Mouse (Mus musculus) splenic B cell, adult 2 months (primary cell): Measurements from ENCODE around the gene Zfp598.

Source experiments
- DNase-seq: peaks from one replicate; pipeline ENCODE4 v3.0.0-alpha.2; 2011; ENCODE audit warnings: low read depth, low spot score
- H3K27me3 ChIP-seq: 2 replicates; pipeline ENCODE4 v1.6.1; 2012; ENCODE audit warnings: mild to moderate bottlenecking, low read length, moderate library complexity, mixed read lengths; ENCODE audit not compliant: control insufficient read depth, poor library complexity, insufficient read depth, severe bottlenecking
- H3K36me3 ChIP-seq: 2 replicates; pipeline ENCODE4 v1.6.1; 2012; ENCODE audit warnings: mild to moderate bottlenecking, low read length, moderate library complexity, mixed read lengths; ENCODE audit not compliant: control insufficient read depth, poor library complexity, insufficient read depth, severe bottlenecking

Gene Zfp598

DNA sequence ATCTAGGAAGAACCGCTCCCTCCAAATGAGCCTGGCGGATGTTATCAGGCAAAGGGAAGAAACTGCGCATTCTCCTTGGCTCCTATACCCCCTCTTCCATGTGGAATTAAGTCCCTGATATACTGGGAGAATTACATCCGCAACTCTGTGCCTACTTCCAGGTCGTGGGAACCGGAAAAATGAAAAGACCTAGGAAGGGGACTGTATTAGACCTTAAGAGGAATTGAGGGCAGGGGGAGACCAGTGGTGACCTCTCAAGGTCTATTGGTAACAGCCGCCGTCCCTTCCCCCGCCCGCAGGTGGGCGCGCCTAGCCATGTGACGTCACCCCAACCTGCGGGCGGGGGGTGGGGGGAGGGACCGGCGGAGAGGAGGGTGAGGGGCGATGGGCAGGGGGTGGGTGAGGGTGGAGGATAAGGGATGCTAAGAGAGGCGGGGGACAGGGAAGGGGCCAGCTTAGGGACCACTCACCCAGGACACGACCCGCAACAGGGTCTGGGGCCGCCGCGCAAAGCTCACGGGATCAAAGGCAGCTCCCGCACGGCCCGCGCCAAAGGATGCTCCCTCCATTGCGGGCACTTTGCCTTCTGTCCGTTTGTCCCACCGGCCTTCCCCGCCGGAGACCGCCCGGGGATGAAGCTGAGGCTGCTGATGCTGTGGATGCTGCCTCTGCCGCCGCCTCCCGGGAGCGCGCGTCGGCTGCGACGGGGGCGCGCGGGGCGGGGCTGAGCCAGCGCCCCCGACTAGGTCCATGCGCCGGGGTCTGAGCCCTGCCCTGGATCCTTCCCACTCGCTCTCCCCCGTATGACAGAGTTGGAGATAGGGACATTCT, 20.0 kb downstream of the Zfp598 start, which contains the start of gene Syngr3:
TSS of gene Syngr3 (minus strand) at position 705 of the 831 bp plus-strand sequence.
- no peaks in the 10 kb centered on the region; the same call in 1 of the 2 replicates for H3K27me3 ChIP-seq
- H3K36me3 ChIP-seq = no peaks in the 10 kb centered on the region; the same call in 1 of the 2 replicates
- DNase-seq = no peak

DNA sequence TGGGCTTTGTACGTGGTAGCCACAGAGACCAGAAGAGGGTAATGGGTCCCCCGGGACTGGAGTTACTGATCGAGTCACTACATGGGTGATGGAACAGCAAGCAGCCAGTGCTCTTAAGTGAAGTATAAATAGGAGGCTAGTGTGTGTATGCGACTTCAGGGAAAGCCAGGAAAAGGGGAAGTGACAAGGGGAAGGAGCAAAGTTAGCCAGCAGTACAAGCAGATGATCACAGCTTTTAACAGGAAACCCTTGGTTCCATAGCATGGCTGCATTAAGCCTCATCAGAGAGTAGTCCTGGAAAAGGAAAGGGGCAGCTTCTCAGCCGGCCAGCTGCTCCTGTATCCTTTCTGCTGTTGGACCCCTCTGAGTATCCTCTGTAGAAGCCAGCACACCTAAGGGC, 22.9 kb downstream of the Zfp598 start:
- H3K36me3 ChIP-seq = no peaks in the 10 kb centered on the region; the same call in 1 of the 2 replicates
- no peak for DNase-seq
- no peaks in the 10 kb centered on the region; the same call in 1 of the 2 replicates for H3K27me3 ChIP-seq

DNA sequence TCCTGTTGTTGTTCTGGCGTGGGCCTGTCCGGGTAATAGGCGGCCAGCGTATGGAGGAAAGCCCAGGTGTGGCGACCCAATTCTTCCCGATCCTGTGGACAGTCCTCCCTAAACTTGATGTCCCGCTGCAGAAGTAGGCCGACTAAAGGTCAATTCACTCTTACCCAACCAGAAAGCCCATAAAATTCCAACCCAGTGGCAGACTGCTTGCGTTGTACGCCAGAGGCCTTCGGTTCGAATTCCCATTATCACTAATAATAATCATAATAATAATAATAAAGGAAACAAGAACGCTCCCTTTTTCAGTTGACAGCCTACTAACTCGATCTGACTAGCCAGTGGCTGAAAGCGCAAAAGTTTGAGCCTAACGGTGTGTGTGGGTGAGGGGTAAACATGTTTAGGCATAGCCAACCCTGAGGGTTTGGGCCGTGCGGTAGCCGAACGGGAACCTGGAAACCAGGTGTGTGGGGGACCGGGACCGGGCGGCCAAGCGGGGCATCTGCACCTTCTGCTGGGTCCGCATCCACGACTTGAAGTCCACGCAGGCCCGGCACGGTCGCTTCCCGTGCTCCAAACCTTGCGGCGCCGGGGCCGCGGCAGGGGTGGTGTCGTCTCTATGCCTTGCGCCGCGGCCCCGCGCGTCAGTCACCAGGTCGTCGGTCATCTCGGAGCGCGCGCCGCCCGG, 26.0 kb downstream of the Zfp598 start:
- Histone ChIP-seq H3K27me3 (no peaks in the 10 kb centered on the region), H3K36me3 (no peaks in the 10 kb centered on the region)
- DNase-seq = no peak

DNA sequence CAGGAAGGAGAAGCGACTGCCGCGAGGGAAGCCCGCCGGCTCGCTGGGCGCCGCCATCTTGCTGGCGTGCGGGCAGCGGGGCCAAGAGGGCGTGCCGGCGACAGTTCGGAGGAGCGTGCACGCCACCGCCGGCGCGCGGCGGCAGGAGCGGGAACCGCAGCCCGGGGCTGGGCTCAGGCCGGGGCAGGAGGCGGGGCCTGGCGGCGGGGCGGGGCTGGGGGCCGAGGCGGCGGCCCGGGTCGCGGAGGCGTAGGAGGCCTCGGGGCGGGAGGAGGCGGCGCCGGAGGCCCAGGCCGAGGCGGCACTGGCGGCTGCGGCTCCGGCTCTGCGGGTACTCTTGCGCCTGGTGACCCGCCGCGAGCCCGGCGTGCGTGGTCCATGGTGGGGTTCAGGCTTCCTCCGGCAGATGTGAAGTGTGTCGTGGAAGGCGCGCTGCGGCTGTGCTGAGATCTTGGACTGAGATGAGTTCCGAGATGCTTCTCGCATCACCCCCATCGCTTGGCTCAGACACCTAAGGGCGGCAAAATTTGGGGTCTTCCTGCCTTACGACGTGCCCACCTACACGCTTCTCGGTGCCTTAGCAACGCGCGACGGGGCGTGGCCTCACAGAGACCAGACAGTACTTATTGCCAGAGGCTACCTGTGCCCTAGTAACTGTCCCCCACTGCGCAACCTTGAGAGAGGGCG, 26.7 kb downstream of the Zfp598 start, which contains the start of the genes Gfer and Noxo1:
TSS of gene Gfer (minus strand) at position 146 of the 687 bp plus-strand sequence.
TSS of gene Noxo1 (plus strand) at position 224 of the 687 bp plus-strand sequence.
- peak; percentile 87 for DNase-seq
- Histone ChIP-seq H3K36me3 (no peaks in the 10 kb centered on the region), H3K27me3 (no peaks in the 10 kb centered on the region)

DNA sequence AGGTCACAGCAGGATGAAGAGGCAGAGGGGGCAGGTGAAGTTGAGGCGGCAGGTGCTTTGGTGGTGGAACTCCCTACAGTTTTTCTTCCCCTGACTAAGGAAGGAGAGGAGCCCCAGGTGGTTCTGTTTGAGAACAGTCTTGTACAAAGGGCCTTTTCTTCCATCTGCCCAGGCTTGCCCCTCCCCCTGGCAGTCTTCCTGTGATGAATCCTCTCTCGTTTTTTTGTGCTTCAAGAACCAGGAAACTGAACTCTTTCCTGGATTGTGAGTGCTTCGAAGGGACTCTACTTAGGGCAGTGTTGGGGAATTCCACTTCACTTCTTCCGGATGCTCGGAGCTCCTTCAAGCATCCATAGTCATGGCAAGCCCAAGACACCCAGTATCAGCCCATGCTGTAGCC, 28.5 kb downstream of the Zfp598 start:
- H3K27me3 ChIP-seq = no peaks in the 10 kb centered on the region
- peaks cover 2% of the 10 kb centered on the region for H3K36me3 ChIP-seq
- no peak for DNase-seq

DNA sequence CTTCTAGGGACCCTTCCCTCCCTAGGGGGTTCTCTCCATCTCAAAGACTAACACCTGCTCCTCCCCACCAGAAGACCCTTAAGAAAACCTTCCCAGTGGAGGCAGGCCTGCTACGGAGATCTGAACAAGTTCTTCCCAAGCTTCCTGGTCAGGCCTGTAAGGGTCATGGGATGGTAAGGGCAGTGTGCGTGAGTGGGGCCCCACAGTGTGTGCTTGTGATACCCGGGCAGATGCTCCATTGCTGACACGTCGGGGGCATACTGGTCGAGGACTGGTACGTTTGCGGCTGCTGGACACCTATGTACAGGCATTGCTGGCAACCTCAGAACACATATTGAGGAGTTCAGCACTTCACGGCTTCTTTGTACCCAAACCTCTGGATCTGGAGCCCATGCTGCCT, 29.2 kb downstream of the Zfp598 start:
- H3K27me3 ChIP-seq = no peaks in the 10 kb centered on the region
- no peak for DNase-seq
- peaks cover 2% of the 10 kb centered on the region for H3K36me3 ChIP-seq

DNA sequence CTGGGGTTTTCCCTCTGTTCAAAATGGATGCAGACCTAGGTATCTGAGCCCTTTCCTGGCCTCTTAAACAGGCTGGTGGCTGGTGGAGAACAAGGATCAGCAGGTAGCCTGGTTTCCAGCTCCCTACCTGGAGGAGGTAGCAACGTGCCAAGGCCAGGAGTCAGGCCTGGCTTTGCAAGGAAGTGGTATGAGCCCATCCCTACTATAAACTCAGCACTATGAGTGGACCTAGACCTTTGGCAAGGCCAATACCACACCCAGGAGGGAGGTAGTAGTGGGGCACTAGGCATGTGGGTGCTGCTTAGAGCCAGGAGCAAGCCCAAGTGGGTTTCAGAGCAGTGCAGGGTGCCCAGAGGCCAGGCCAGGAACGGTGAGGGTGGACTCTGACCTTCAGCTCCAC, 30.0 kb downstream of the Zfp598 start:
- H3K36me3 ChIP-seq = peaks cover 2% of the 10 kb centered on the region
- DNase-seq = no peak
- no peaks in the 10 kb centered on the region for H3K27me3 ChIP-seq

DNA sequence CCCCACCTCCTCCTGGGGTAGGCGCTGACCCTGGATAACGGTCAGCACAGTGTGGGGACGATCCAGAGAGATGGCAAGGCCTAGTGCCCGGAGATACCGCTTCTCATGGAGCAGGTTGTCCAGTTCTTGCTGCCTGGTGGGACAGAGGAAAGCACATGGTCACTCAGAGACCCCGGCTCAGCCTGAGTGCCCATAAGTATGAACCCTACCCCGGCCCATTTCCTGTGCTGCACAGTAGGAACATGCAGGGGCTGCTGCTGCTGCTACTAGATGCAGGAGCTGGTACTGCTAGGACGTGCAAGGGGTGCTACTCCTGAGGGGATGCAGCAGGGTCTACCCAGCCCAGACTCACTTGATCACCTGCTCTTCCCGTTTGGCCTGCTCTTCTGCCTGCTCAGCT, 31.8 kb downstream of the Zfp598 start:
- no peak for DNase-seq
- Histone ChIP-seq H3K36me3 (peaks cover 2% of the 10 kb centered on the region), H3K27me3 (no peaks in the 10 kb centered on the region)

DNA sequence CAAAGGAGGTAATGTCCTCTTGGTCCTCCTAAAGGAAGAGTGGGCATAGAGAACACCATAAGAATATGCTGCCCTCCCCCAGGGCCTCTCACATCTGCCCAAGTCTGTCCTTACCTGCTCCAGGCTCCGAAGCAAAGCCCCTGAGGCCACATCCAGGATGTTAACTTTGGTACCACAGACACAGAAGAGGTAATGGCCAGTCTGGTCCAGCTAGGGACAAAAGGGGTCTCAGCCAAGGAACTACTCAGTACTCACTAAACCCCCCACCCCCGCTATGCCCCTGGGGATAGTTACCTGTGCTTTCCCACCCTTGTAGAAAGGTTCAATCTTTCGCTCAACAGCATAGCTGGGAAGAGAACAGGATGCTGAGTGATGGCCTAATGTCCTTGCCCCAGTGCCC, 36.3 kb downstream of the Zfp598 start:
- peaks cover 2% of the 10 kb centered on the region for H3K36me3 ChIP-seq
- DNase-seq = no peak

DNA sequence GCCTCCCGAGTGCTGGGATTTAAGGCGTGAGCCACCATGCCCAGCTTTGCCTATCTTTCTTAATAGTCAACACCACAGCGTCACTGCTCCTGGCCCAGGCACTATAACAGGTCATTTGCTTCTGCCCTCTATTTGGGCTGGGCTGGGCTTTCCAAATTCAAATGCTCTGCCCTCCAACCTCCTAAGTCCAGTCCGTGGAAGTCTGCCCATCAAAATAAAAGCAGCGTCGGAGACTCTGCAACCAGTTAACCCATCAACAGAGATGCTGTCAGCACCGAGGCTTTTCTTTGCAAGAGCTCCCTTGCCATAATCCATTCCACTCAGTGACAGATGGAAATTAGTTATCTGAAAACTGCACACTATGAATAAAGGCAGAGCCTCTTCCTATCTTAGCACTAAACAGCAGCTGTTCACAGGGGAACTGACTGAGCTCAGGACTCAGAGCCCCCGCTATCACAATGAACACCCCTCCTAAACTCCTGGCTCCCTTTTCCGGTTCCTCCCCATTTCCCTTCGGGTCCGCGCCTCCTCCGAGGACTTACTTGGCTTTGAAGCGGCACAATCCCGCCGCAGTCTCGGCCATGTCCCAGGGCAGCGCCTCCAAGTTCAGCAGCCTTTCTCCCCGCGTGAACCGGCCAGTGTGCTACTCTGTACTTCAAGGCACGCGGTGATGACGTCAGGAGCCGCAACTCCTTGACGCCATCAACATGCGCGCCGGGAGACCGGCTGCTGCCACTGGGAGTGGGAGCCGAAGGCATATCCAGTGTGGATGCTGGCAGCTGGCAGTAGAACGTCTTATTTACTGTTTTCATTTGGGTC, 37.7 kb downstream of the Zfp598 start, which contains the start of gene Tbl3:
TSS of gene Tbl3 (minus strand) at position 679 of the 819 bp plus-strand sequence.
- H3K36me3 ChIP-seq = no peaks in the 10 kb centered on the region; the same call in 1 of the 2 replicates
- peak; percentile 92 for DNase-seq

More for the DNA sequence above, 36.3 kb downstream of the Zfp598 start:
- no peaks in the 10 kb centered on the region for H3K27me3 ChIP-seq

DNA sequence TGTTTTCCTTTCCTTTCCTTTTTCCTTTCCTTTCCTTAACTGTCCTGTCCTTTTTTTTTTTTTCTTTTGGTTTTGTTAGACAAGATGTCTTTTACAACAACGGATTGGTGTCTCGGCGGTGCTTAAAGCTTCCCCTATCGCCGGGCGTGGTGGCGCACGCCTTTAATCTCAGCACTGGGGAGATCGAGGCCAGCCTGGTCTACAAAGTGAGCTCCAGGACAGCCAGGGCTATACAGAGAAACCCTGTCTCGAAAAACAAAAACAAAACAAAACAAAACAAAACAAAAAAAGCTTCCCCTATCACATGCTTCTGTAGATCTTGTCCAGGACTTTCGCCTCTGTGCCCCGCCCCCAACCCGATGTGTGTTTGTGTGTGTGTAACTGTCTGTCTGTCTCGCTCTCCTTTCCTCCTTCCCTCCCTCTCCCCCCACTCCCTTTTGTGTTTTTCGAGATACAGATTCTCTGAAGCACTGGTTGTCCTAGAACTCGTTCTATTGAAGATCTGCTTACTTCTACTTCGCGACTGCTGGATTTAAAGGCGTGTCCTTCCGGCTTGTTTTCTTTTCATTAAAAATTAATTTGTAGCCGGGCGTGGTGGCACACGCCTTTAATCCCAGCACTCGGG, 38.4 kb downstream of the Zfp598 start:
- peak; percentile 45 for DNase-seq

More for the DNA sequence above, 37.7 kb downstream of the Zfp598 start, which contains the start of gene Tbl3:
- H3K27me3 ChIP-seq = no peaks in the 10 kb centered on the region

DNA sequence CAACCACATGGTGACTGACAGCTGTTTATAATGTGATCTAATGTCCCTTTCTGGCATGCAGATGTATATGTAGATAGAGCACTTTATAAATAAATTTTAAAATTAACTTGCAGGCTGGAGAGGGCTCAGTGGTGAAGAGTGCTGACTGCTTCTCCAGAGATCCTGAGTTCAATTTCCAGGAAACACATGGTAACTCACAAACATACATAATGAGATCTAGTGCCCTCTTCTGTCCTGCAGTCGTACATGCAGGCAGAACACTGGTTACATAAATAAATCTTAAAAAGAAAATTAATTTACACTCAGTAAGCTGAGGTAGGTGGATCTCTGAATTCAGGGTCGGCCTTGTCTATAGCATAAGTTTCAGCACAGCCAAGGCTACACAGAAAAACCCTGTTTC, 39.2 kb downstream of the Zfp598 start:
- Histone ChIP-seq H3K27me3 (no peaks in the 10 kb centered on the region), H3K36me3 (no peaks in the 10 kb centered on the region; the same call in 1 of the 2 replicates)
- DNase-seq = peak; percentile 71

More for the DNA sequence above, 38.4 kb downstream of the Zfp598 start:
- no peaks in the 10 kb centered on the region; the same call in 1 of the 2 replicates for H3K36me3 ChIP-seq
- H3K27me3 ChIP-seq = no peaks in the 10 kb centered on the region

DNA sequence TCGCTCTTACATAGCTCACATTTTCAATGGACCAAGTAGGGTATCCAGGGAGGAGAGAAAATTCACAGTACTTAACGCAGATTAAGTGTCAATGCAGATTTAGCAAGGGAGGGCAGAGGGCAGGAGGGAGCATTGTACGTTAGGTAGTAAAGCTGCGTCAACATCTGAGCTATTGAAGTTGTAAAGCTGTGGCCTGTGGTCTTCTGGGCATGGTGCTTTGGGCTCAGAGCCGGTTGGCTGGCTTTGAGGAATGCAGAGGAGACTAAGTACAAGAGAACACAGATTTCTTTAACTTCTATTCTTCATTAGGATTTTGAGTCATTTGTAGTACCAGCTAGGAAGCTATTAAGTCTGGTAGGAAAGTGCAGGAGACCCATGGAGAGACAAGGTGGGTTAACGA, 46.1 kb downstream of the Zfp598 start:
- H3K27me3 ChIP-seq = no peaks in the 10 kb centered on the region
- H3K36me3 ChIP-seq = 0 out of 2 replicates have a peak, but pooled peaks cover under 1% of the 10 kb centered on the region
- DNase-seq = no peak
